Mouse (Mus musculus): ENCODE results near the gene Arrb1. TPM values are rescaled to one million over a fixed set of nuclear protein-coding genes. Genes with fewer than 3 reads are reported as not detected.

Arrb1 gene
- polyA plus RNA-seq (2014; fragmentation: Illumina TruSeq; extraction: RNeasy Lipid Tissue Mini Kit (QIAGEN cat#74804); ENCODE audit: low read depth, low replicate concordance), result 13.8 TPM

GRCm38 (mm10) chr7:99534901-99535735 is at the start of gene Arrb1:
TSS of gene Arrb1 (plus strand) at chr7:99535466.

GRCm38 (mm10) chr7:99626376-99627270 is 91.4 kb downstream of the Arrb1 start, which contains the start of gene Tpbgl:
TSS of gene Tpbgl (minus strand) at chr7:99627103.

Other genes starting within 250 kb of the Arrb1 start
- gene Serpinh1, start 182.2 kb upstream of the Arrb1 start, polyA plus RNA-seq (2014; fragmentation: Illumina TruSeq; extraction: RNeasy Lipid Tissue Mini Kit (QIAGEN cat#74804); ENCODE audit: low read depth, low replicate concordance), result 30.4 TPM
- gene Gdpd5, start 154.1 kb upstream of the Arrb1 start, polyA plus RNA-seq (2014; fragmentation: Illumina TruSeq; extraction: RNeasy Lipid Tissue Mini Kit (QIAGEN cat#74804); ENCODE audit: low read depth, low replicate concordance), result 0.20 TPM
- gene Klhl35, start 69.5 kb upstream of the Arrb1 start, polyA plus RNA-seq (2014; fragmentation: Illumina TruSeq; extraction: RNeasy Lipid Tissue Mini Kit (QIAGEN cat#74804); ENCODE audit: low read depth, low replicate concordance), result not detected
- 542 TPM for gene Rps3, start 51.7 kb upstream of the Arrb1 start, polyA plus RNA-seq (2014; fragmentation: Illumina TruSeq; extraction: RNeasy Lipid Tissue Mini Kit (QIAGEN cat#74804); ENCODE audit: low read depth, low replicate concordance)
- gene Tpbgl, start 91.6 kb downstream of the Arrb1 start, polyA plus RNA-seq (2014; fragmentation: Illumina TruSeq; extraction: RNeasy Lipid Tissue Mini Kit (QIAGEN cat#74804); ENCODE audit: low read depth, low replicate concordance), result 0.57 TPM
- gene Slco2b1, start 175.9 kb downstream of the Arrb1 start, polyA plus RNA-seq (2014; fragmentation: Illumina TruSeq; extraction: RNeasy Lipid Tissue Mini Kit (QIAGEN cat#74804); ENCODE audit: low read depth, low replicate concordance), result 12.3 TPM
- not detected for gene Olfr520, start 194.8 kb downstream of the Arrb1 start, polyA plus RNA-seq (2014; fragmentation: Illumina TruSeq; extraction: RNeasy Lipid Tissue Mini Kit (QIAGEN cat#74804); ENCODE audit: low read depth, low replicate concordance)
- not detected for gene Olfr521, start 228.0 kb downstream of the Arrb1 start, polyA plus RNA-seq (2014; fragmentation: Illumina TruSeq; extraction: RNeasy Lipid Tissue Mini Kit (QIAGEN cat#74804); ENCODE audit: low read depth, low replicate concordance)